Mouse (Mus musculus) liver, adult (tissue): ENCODE data around the gene H2-DMb2.

Experiments
- GATA4 ChIP-seq: IDR thresholded peaks from 2 replicates; pipeline ENCODE4 v1.6.1; 2014; ENCODE audit warnings: mild to moderate bottlenecking, low read length; ENCODE audit not compliant: insufficient replicate concordance

Gene H2-DMb2

DNA sequence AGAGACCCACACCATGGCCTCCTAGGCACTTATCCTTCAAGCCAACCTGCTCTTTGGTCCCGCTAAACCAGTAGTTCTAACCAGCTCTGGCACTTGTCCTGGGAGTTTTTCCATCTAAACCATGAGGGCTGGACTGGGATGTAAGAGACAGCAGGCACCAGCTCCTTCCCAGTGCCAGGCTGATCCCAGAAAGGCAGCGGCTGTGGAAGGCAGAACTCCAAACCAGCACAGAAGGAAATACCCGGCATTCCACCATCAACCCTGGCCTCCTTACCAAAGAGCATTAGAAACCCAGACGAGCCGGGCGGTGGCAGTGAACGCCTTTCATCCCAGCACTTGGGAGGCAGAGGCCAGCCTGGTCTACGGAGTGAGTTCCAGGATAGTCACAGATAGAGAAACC is 32.8 kb upstream of the H2-DMb2 start:
- no peak for TF ChIP-seq GATA4

DNA sequence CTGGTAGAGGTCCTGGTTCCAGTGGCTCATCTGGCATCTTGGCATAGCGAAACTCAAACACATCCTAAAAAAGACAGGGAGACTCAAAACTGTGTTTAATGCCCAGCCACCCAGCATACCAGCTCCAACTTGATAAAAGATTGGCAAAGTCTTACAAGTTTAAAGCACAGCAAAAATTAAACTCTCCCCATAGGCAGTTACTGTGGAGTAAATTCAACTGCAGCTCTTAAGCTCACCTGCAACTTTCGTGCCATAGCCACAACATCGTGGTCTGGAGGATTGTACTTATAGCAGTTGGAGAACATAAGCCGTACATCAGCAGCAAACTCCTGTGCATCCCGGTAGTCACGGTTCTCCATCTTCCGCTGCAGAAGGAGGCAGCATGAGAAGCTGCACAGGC is 29.0 kb upstream of the H2-DMb2 start:
- no peak for TF ChIP-seq GATA4

DNA sequence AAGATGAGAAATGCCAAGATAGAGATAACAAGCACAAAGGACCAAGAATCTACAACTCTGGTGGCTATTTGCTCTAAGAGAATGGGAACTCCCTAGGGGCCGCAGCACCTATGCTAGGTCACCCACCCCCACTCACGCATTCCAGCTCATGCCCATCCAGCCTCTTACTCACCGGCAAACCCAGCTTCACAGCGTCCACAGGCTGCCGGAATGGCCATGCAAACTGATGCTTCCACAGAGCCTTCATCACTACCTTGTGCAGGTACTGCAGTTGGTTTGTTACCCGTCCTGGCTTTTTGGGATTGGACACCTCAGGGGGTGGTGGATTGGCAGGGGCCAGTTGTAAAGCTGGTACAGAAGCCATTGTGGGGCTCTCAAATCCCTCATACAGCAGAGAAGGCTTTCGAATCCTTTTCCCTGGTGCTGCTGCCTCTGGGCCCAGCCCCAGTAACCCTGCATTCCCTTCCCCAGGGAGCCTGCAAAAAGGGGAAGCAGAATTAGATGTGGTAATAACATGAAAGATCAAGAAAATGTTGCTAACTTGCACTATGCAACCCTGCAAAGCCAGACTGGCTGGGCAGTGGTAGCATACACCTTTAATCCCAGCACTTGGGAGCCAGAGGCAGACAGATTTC is 26.3 kb upstream of the H2-DMb2 start:
- TF ChIP-seq GATA4, result no peak

DNA sequence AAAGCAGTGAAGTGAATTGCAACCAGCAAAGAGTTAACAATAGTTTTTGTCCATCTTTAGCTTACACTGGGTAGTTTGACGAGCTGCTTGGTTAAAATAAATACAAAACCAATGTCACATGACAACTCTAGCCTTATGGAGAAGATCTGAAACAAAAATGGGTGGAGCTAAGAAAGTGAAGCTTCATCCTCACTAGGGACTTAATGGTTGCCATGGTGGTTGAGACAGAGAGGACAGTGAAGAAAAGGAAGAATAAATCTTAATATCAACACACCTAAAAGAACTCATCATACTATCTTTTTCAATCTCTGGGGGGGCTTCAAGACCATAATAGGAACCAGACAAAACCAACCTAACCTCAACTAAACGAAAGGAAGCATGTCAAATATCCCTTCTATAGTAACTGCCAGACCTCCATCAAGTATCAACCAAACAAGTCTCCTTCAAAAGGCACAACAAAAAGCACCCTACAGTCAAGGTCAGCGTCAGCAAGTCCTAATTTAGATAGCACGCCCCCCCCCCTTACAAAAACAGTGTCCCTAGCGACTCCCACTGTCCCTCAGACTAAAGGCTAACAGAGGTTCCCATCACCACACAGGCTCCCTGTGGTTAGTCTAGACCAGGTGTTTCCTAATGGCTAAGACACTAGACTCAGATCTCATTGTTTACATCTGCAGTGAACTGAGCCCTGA is 25.5 kb upstream of the H2-DMb2 start:
- TF ChIP-seq GATA4, result no peak

DNA sequence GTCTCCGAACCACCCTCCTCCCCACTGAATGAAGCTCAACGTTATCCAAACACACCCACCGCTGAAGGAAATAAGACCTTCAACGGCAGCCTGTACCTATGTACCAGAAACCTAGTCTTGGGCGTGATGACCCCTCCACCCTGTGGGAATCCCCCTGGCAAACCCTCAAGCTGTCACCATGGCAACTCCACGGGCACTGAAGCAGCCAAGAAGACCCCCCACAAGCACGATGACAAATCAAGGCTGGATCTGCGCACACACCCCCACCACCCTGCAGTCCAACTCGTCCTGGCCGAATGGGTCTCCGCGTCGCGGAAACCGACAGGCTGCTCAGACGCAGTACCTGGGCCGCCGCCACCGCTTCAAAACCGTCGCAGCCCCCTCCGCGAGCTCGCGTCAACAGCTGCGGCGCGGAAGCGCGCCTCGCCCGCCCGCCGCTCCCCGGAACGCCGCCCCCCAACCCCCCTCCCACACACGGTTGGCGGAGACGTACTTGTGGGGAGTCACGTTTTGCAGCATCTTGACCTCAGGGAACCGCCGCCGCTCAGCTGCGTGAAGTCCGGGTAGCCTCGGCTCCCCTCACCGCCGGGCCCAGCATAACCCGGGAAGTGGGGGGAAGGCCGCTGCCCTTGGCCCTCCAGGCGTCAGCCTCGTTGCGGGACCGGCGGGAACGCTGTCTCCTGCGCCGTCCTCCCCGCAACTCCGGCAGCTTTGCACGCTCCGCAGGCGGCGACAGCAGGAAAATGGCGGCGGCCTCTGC is 24.8 kb upstream of the H2-DMb2 start:
- no peak for TF ChIP-seq GATA4

DNA sequence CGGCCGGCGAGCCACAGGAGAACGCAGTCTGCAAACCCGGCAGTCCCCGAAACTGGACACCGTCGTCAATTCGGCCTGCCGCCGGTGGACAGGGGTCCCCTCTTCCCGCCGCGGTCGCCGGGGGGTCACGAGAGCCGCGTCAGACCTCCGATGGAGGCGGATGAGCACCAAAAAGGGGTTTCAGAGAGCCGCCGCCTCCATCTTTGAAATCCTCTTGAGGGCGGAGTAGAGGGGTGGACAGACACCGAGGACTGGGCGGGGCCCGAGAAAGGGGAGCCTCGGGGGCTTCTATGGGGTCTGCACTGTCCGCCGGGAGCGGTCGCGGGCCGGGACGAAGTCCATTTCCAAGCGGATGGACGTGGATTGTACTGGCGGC is 24.2 kb upstream of the H2-DMb2 start:
- TF ChIP-seq GATA4, result no peak

DNA sequence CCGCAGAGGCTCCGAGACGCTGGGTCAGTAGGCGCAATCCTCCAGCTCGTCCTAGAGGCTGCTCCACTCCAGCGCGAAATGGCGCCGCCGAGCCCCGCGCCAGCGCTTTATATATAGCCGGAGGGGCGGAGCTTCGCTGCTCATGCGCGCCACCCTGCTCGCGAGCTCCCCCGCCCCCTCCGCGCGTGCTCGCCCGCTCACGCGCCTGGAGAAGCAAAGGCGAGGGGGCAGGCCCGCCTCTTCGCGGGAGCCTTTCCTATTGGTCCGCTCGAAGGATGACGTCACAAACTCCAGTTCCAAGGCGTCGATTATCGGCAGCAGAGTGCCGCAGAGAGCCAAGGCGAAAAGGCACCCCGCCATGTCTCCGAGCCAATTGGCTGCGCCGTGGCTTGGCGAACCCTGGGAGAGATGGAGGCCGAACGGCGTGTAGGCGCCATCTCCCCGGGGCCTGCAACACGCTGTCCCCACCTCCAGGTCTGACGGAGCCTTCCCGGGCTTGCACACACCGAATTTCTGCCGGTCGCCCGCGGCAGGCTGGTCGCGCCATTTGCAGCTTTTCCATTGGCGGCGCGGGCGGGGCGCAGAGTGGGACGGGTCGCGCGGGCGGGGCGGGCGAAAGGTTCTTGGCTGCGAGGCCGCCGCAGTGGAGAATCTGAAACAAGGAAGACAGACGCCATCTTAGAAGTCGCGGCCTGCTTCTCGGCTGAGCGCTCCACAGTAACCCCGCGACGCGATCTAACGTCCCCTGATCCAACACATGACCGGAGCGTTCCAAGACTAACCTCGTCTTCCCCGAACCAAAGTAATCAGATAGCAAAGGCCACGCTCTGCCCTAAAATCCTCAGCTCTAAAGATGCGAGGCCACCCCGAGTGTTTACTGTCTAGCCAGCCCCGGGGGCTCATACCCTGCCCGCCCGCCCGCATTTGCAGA is 23.6 kb upstream of the H2-DMb2 start, which contains the start of gene H2-DMa:
Gene H2-DMa, plus strand, starts transcription at position 293 of the 931 bp plus-strand sequence.
- TF ChIP-seq GATA4, result no peak

DNA sequence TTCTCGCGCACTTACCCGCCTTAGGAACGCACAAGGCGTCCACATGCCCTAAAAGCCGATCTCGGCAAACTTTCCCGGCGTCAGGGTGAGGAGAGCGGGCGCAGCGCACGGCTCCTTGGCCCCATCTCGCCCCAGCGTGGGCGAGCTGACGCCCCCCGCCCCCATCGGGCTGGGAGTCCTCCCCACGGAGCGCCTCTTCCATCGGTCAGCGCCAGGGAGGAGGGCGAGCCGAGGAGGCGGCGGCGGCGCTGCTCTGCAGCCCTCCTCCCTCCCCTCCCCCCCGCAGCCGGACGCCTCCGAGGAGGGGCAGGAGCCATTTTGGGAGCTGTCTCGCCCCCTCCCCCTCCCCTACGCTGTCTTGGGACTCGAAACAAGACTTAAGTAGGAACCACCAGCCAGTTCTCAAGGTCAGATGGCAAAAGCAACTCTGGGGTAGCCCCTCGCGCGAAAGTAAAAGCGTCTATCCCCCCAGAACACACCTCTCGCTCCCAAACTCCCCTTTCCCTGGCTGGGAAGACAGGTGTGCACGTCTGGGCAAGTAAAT is 22.9 kb upstream of the H2-DMb2 start:
- TF ChIP-seq GATA4, result no peak

DNA sequence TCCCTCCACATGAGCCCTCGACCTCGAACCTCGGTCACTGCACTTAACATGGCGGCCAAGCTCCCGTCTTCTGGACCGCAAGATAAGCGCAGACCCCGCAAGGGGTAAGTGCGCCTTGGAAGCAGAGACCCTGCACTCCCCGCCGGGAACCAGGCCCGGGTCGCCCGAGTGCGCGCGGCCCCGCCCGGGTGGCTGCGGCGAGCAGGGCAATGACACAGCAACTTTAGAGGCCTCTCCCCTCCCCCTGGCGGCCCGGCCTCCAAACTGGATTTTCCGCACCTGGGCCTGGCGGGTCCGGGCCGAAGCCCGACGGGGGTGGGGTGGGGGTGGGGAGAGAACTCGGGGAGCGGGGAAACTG is 22.3 kb upstream of the H2-DMb2 start:
- no peak for TF ChIP-seq GATA4

DNA sequence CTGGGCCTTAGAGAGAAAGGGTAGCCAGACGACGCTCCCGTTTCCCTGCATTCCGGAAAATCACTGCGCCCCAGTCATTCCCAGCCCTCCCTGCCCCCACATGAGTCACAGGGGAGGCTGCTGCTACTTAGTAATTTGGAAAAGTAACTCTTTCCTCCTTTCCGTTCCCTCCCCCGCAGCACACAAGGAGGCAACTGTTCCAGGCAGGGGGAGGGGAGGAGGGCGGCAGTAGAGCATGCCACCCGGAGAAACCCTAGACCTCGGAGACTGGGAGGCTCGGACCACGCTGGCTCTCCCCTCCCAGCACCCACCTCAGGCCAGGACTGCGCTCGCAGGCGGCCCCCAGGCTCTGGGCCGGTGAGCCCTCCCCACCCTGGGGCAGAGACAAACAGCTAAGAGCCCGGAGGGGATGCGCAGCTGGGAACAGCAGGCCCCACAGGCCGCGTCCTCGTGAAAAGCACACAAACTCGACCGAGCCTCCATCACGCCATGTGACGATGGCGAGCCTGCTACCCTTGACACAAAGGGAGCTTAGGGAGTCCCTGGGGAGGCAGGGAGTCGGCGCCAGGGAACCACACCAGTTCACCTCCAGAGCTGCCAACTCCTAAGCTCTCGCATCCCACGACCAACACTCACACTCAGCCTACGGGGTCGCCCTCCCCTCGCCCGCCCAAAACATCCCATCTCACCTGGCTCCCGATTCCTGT is 21.8 kb upstream of the H2-DMb2 start:
- TF ChIP-seq GATA4, result no peak

DNA sequence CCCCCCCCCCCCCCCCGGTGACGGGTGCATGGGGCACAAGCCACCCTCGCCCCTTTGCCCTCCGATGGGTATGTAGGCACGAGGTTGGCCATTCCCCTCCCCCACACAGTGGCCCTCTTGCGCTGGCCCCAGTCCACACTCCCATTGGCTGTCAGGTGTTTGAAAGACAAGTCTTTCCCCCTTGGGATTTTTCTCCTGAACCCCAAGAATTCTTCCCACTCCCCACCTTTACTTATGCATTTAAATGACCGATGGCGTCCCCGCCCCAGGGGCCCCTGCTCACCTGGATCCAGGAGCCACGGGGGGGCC is 21.3 kb upstream of the H2-DMb2 start:
- TF ChIP-seq GATA4, result no peak

DNA sequence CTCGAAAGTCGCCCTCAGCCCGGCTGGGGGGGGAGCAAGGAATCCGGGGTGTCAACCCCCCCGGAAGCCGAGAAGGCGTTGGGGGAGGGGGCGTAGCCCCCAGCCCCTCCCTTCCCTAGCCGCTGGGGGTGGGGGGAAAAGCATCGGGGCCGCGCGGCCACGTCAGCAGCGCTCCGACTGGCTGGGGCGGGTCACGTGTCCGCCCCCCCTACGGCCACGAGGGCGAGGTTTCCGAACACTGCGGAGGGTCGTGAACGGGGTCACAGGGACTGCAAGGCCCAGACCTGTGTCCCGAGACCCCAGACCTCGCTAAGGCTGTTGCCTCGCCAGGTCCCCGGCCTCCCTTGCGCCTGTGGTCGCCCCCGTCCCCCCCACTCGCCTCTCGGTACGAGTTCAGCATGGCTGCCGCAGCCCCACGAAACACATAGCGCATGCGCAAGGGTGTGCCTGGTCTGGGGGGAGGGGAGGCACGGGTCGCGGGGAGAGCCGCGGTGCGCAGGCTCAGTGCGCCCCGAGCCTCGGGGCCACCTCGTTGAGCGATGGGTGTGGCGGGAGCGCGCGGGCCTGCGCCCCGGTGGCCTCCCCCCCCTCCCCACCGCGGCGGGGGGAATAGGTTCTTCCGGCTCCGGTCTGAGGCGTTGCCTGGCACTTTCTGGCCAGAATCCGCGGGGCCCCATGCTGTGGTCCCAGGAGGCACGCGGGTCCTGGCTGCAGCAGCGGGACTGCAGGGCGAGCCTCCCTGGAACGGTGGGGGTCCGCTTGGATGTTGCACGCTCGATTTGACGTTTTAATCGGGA is 20.7 kb upstream of the H2-DMb2 start, which contains the start of gene Brd2:
Gene Brd2, minus strand, starts transcription at position 447 of the 797 bp plus-strand sequence.
- no peak; the same call in 1 of the 2 replicates for TF ChIP-seq GATA4

DNA sequence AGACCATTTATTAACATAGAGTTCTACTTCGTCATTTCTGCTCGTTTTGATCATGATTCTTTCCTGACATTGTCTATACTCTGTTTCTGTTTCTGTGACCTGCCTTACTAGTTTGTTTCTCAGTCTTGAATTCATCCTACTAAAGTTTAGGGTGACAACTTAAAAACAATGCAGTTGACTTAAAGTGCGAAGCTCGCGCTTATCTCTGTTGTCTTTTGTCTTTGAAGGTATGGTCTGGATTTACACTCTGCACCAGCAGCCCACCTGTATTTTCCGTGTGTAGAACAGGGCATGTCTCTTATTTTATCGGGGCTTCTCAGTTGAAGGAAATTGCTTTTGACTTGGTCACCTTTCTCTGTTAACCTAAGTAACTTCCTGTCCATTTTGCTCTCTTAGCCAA is 20.0 kb upstream of the H2-DMb2 start:
- TF ChIP-seq GATA4, result no peak

DNA sequence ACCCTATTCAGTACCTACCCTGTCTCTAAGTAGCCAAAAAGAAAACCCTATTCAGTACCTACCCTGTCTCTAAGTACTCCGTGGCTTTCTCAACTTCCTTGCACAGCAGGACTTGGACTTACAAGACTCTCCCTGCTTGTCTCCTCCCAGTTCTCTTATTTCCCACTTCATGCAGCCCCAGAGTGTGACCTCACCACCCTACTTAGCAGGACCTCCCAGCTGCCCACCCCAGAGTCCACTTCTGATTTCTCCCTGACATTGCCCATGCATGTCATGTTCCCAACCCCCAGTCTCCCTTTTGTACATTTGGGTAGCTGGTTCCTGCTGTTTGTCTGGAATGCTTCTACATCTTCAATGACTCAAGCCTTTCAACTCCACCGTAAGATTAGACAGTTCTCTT is 19.6 kb upstream of the H2-DMb2 start:
- TF ChIP-seq GATA4, result no peak

DNA sequence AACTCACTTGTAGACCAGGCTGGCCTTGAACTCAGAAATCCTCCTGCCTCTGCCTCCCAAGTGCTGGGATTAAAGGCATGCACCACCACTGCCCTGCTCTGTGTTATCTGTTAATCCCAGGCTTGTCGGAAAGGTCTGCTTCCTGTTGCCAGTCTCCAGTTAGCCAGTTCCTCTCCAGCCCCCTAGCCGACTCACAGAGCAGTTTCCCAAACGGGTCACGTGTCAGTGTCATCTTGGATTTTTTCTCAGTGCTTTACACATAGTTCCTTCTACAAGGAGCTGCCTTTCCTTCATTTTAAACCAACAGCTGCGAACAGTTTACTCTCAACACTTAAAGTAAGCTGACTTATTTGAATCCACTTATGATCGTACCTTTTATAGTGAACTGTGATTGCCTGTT is 18.5 kb upstream of the H2-DMb2 start:
- TF ChIP-seq GATA4, result 0 out of 2 replicates have a peak, but pooled peaks have one; percentile 8
